Mouse (Mus musculus): ENCODE data around the gene Arl6ip5. TPM values are rescaled to one million over a fixed set of nuclear protein-coding genes. Genes with fewer than 3 reads are reported as not detected.

Arl6ip5 gene
- polyA plus RNA-seq, 1 experiment from 2014 or later: 41.8 TPM

GRCm38 (mm10) chr6:97205439-97205885, 5.0 kb upstream of the Arl6ip5 start, which contains the start of gene Uba3:
Gene Uba3 (minus strand): TSS chr6:97205647.
- H3K27me3 ChIP-seq (ENCODE audit: control insufficient read depth, insufficient read depth, low read length): no peaks in the 10 kb centered on the region
- DNase-seq (ENCODE audit: low spot score, missing footprints) (peak; percentile 100), ATAC-seq (ENCODE audit: low FRiP score) (peak; percentile 98)
- under 1% methylated on average over 38 of the region's 38 CpGs for WGBS
- H3K27ac ChIP-seq (ENCODE audit: low read depth, low read length): peak within 1 kb of the TSS; percentile 81
- no peaks in the 10 kb centered on the region for H3K36me3 ChIP-seq (ENCODE audit: control insufficient read depth, insufficient read depth, low read length)
- no peaks in the 10 kb centered on the region for H3K9me3 ChIP-seq (ENCODE audit: control insufficient read depth, low read length)
- peak within 1 kb of the TSS; percentile 92 for H3K4me3 ChIP-seq (ENCODE audit: low read depth, low read length)
- peaks cover 10% of the 10 kb centered on the region for H3K4me1 ChIP-seq (ENCODE audit: control insufficient read depth, insufficient read depth, low read length)
- peak within 1 kb of the TSS; percentile 80 for H3K4me2 ChIP-seq
- peak within 1 kb of the TSS; percentile 98 for H3K9ac ChIP-seq (ENCODE audit: low read length)

- Histone ChIP-seq H3K36me3 (ENCODE audit: control insufficient read depth, insufficient read depth, low read length) (no peaks in the 10 kb centered on the region), H3K4me1 (ENCODE audit: control insufficient read depth, insufficient read depth, low read length) (peaks cover 15% of the 10 kb centered on the region), H3K4me3 (ENCODE audit: low read depth, low read length) (no peak overlapping the region), H3K9ac (ENCODE audit: low read length) (no peak overlapping the region), H3K27me3 (ENCODE audit: control insufficient read depth, insufficient read depth, low read length) (no peaks in the 10 kb centered on the region), H3K27ac (ENCODE audit: low read depth, low read length) (no peak overlapping the region), H3K9me3 (ENCODE audit: control insufficient read depth, low read length) (no peaks in the 10 kb centered on the region), H3K4me2 (no peak overlapping the region)
- DNase-seq (ENCODE audit: low spot score, missing footprints) (no peak), ATAC-seq (ENCODE audit: low FRiP score) (no peak)
- 80% methylated on average over 4 of the region's 4 CpGs for WGBS
These were observed 3.4 kb upstream of the Arl6ip5 start for GRCm38 (mm10) chr6:97207085-97207484.

- 30% methylated on average over 3 of the region's 3 CpGs for WGBS
- no peaks in the 10 kb centered on the region for H3K27me3 ChIP-seq (ENCODE audit: control insufficient read depth, insufficient read depth, low read length)
- no peaks in the 10 kb centered on the region for H3K9me3 ChIP-seq (ENCODE audit: control insufficient read depth, low read length)
- peaks cover 14% of the 10 kb centered on the region for H3K4me1 ChIP-seq (ENCODE audit: control insufficient read depth, insufficient read depth, low read length)
- no peak overlapping the region for H3K4me3 ChIP-seq (ENCODE audit: low read depth, low read length)
- H3K27ac ChIP-seq (ENCODE audit: low read depth, low read length): no peak overlapping the region
- DNase-seq (ENCODE audit: low spot score, missing footprints) (no peak), ATAC-seq (ENCODE audit: low FRiP score) (no peak)
- no peak overlapping the region for H3K9ac ChIP-seq (ENCODE audit: low read length)
- no peak overlapping the region for H3K4me2 ChIP-seq
- H3K36me3 ChIP-seq (ENCODE audit: control insufficient read depth, insufficient read depth, low read length): no peaks in the 10 kb centered on the region
These were observed 2.1 kb upstream of the Arl6ip5 start for GRCm38 (mm10) chr6:97208406-97208805.

GRCm38 (mm10) chr6:97209201-97209600, 1.3 kb upstream of the Arl6ip5 start:
- ATAC-seq (ENCODE audit: low FRiP score): no peak

GRCm38 (mm10) chr6:97209751-97210150, 738 bp upstream of the Arl6ip5 start:
- no peak overlapping the region for H3K4me3 ChIP-seq (ENCODE audit: low read depth, low read length)
- DNase-seq (ENCODE audit: low spot score, missing footprints): no peak
- H3K4me2 ChIP-seq: no peak overlapping the region
- WGBS: 83% methylated on average over 4 of the region's 4 CpGs
- no peak overlapping the region for H3K27ac ChIP-seq (ENCODE audit: low read depth, low read length)
- no peak for ATAC-seq (ENCODE audit: low FRiP score)
- H3K9ac ChIP-seq (ENCODE audit: low read length): no peak overlapping the region
- H3K27me3 ChIP-seq (ENCODE audit: control insufficient read depth, insufficient read depth, low read length): no peaks in the 10 kb centered on the region
- peaks cover 5% of the 10 kb centered on the region for H3K4me1 ChIP-seq (ENCODE audit: control insufficient read depth, insufficient read depth, low read length)
- no peaks in the 10 kb centered on the region for H3K36me3 ChIP-seq (ENCODE audit: control insufficient read depth, insufficient read depth, low read length)
- H3K9me3 ChIP-seq (ENCODE audit: control insufficient read depth, low read length): no peaks in the 10 kb centered on the region

More at GRCm38 (mm10) chr6:97209201-97209600, 1.3 kb upstream of the Arl6ip5 start:
- DNase-seq (ENCODE audit: low spot score, missing footprints): no peak
- H3K9ac ChIP-seq (ENCODE audit: low read length): no peak overlapping the region
- no peak overlapping the region for H3K27ac ChIP-seq (ENCODE audit: low read depth, low read length)
- WGBS: 53% methylated on average over 3 of the region's 3 CpGs
- no peaks in the 10 kb centered on the region for H3K27me3 ChIP-seq (ENCODE audit: control insufficient read depth, insufficient read depth, low read length)
- no peaks in the 10 kb centered on the region for H3K36me3 ChIP-seq (ENCODE audit: control insufficient read depth, insufficient read depth, low read length)
- H3K9me3 ChIP-seq (ENCODE audit: control insufficient read depth, low read length): no peaks in the 10 kb centered on the region
- H3K4me2 ChIP-seq: no peak overlapping the region
- no peak overlapping the region for H3K4me3 ChIP-seq (ENCODE audit: low read depth, low read length)
- peaks cover 11% of the 10 kb centered on the region for H3K4me1 ChIP-seq (ENCODE audit: control insufficient read depth, insufficient read depth, low read length)

- ATAC-seq (ENCODE audit: low FRiP score): peak; percentile 68
- Histone ChIP-seq H3K27ac (ENCODE audit: low read depth, low read length) (no peak overlapping the region; the same call in 1 of the 2 replicates), H3K27me3 (ENCODE audit: control insufficient read depth, insufficient read depth, low read length) (no peaks in the 10 kb centered on the region), H3K4me1 (ENCODE audit: control insufficient read depth, insufficient read depth, low read length) (peaks cover 5% of the 10 kb centered on the region), H3K9ac (ENCODE audit: low read length) (peak overlapping the region; percentile 74), H3K4me3 (ENCODE audit: low read depth, low read length) (peak overlapping the region; percentile 60), H3K36me3 (ENCODE audit: control insufficient read depth, insufficient read depth, low read length) (no peaks in the 10 kb centered on the region; the same call in 1 of the 2 replicates), H3K9me3 (ENCODE audit: control insufficient read depth, low read length) (no peaks in the 10 kb centered on the region; the same call in 1 of the 2 replicates), H3K4me2 (peak overlapping the region; percentile 84)
- peak; percentile 86 for DNase-seq (ENCODE audit: low spot score, missing footprints)
- WGBS: 6% methylated on average over 22 of the region's 22 CpGs
These were observed 593 bp downstream of the Arl6ip5 start for GRCm38 (mm10) chr6:97210962-97211601.

- H3K4me1 ChIP-seq (ENCODE audit: control insufficient read depth, insufficient read depth, low read length): peaks cover 5% of the 10 kb centered on the region
- no peaks in the 10 kb centered on the region; the same call in 1 of the 2 replicates for H3K36me3 ChIP-seq (ENCODE audit: control insufficient read depth, insufficient read depth, low read length)
- WGBS: 80% methylated on average over 12 of the region's 12 CpGs
- H3K4me2 ChIP-seq: peak overlapping the region; percentile 21
- no peaks in the 10 kb centered on the region for H3K27me3 ChIP-seq (ENCODE audit: control insufficient read depth, insufficient read depth, low read length)
- no peak for ATAC-seq (ENCODE audit: low FRiP score)
- DNase-seq (ENCODE audit: low spot score, missing footprints): no peak
- no peak overlapping the region for H3K9ac ChIP-seq (ENCODE audit: low read length)
- no peak overlapping the region; the same call in 1 of the 2 replicates for H3K4me3 ChIP-seq (ENCODE audit: low read depth, low read length)
- no peak overlapping the region for H3K27ac ChIP-seq (ENCODE audit: low read depth, low read length)
- no peaks in the 10 kb centered on the region; the same call in 1 of the 2 replicates for H3K9me3 ChIP-seq (ENCODE audit: control insufficient read depth, low read length)
These were observed 1.5 kb downstream of the Arl6ip5 start for GRCm38 (mm10) chr6:97211981-97212380.

GRCm38 (mm10) chr6:97216154-97216821, 5.8 kb downstream of the Arl6ip5 start:
- H3K9me3 ChIP-seq (ENCODE audit: control insufficient read depth, low read length): no peaks in the 10 kb centered on the region; the same call in 1 of the 2 replicates
- no peak for DNase-seq (ENCODE audit: low spot score, missing footprints)
- ATAC-seq (ENCODE audit: low FRiP score): no peak
- H3K27me3 ChIP-seq (ENCODE audit: control insufficient read depth, insufficient read depth, low read length): no peaks in the 10 kb centered on the region
- peaks cover 3% of the 10 kb centered on the region for H3K4me1 ChIP-seq (ENCODE audit: control insufficient read depth, insufficient read depth, low read length)
- no peak overlapping the region for H3K27ac ChIP-seq (ENCODE audit: low read depth, low read length)
- H3K4me3 ChIP-seq (ENCODE audit: low read depth, low read length): no peak overlapping the region
- H3K4me2 ChIP-seq: no peak overlapping the region
- H3K9ac ChIP-seq (ENCODE audit: low read length): no peak overlapping the region
- WGBS: 91% methylated on average over 4 of the region's 4 CpGs
- H3K36me3 ChIP-seq (ENCODE audit: control insufficient read depth, insufficient read depth, low read length): no peaks in the 10 kb centered on the region; the same call in 1 of the 2 replicates

GRCm38 (mm10) chr6:97220672-97221071, 10.2 kb downstream of the Arl6ip5 start:
- Histone ChIP-seq H3K36me3 (ENCODE audit: control insufficient read depth, insufficient read depth, low read length) (no peaks in the 10 kb centered on the region), H3K27me3 (ENCODE audit: control insufficient read depth, insufficient read depth, low read length) (no peaks in the 10 kb centered on the region), H3K4me2 (no peak overlapping the region), H3K4me3 (ENCODE audit: low read depth, low read length) (no peak overlapping the region), H3K9me3 (ENCODE audit: control insufficient read depth, low read length) (no peaks in the 10 kb centered on the region), H3K9ac (ENCODE audit: low read length) (no peak overlapping the region), H3K4me1 (ENCODE audit: control insufficient read depth, insufficient read depth, low read length) (no peaks in the 10 kb centered on the region), H3K27ac (ENCODE audit: low read depth, low read length) (no peak overlapping the region)
- 73% methylated on average over 3 of the region's 5 CpGs for WGBS
- DNase-seq (ENCODE audit: low spot score, missing footprints): no peak
- ATAC-seq (ENCODE audit: low FRiP score): no peak

All from midbrain, embryonic 11.5 days (tissue).